Mouse (Mus musculus) hindbrain, embryonic 16.5 days (tissue): ENCODE data around the gene Armc9. TPM values are rescaled to one million over a fixed set of nuclear protein-coding genes. Genes with fewer than 3 reads are reported as not detected.

Experiments
- ATAC-seq: fragments of 200-750 bp; cut with Nextera tagmentation; 2 replicates; pipeline ENCODE4 v1.8.0; 2017; ENCODE audit warnings: moderate TSS enrichment, moderate library complexity
- H3K27ac ChIP-seq: fragments of 300-500 bp; sonication (generic); 2 replicates; pipeline ENCODE4 v1.5.1; 2014; ENCODE audit warnings: low read depth, mild to moderate bottlenecking, control low read depth, low read length, moderate library complexity
- H3K27me3 ChIP-seq: fragments of 300-500 bp; sonication (generic); replicated peaks from 2 replicates; pipeline ENCODE4 v1.6.1; 2014; ENCODE audit warnings: low read length; ENCODE audit not compliant: control insufficient read depth, insufficient read depth
- H3K36me3 ChIP-seq: fragments of 300-500 bp; sonication (generic); 2 replicates; pipeline ENCODE4 v1.6.1; 2014; ENCODE audit warnings: mild to moderate bottlenecking, low read length, moderate library complexity, mixed read lengths; ENCODE audit not compliant: control insufficient read depth, insufficient read depth
- H3K4me1 ChIP-seq: fragments of 300-500 bp; sonication (generic); 2 replicates; pipeline ENCODE4 v1.6.1; 2014; ENCODE audit warnings: low read depth, low read length; ENCODE audit not compliant: control insufficient read depth, insufficient read depth
- H3K4me2 ChIP-seq: fragments of 300-500 bp; sonication (generic); 2 replicates; pipeline ENCODE4 v1.6.1; 2014; ENCODE audit warnings: mild to moderate bottlenecking, low read length, control low read depth, moderate library complexity
- H3K4me3 ChIP-seq: fragments of 300-500 bp; sonication (generic); 2 replicates; pipeline ENCODE4 v1.5.1; 2014; ENCODE audit warnings: mild to moderate bottlenecking, low read length, control low read depth, moderate library complexity
- H3K9ac ChIP-seq: fragments of 300-500 bp; sonication (generic); 2 replicates; pipeline ENCODE4 v1.6.1; 2014; ENCODE audit warnings: low read depth, mild to moderate bottlenecking, control low read depth, low read length, moderate library complexity
- H3K9me3 ChIP-seq: fragments of 300-500 bp; sonication (generic); 2 replicates; pipeline ENCODE4 v1.6.1; 2014; ENCODE audit warnings: mild to moderate bottlenecking, low read length, moderate library complexity; ENCODE audit not compliant: control insufficient read depth
- WGBS: fragments of 180-500 bp; shearing (Covaris S2); extraction: QIAGEN DNeasy Blood & Tissue Kit; methylation state at CpG from one replicate; pipeline ENCODE4 v1.1.7; 2014; 5-methylcytosine and 5-hydroxymethylcytosine counted together
- polyA plus RNA-seq: library from polyadenylated mRNA; unstranded; fragments of >200 nt; fragmentation: Nextera tagmentation; extraction: Ambion mirVana; gene quantifications from 2 replicates; pipeline ENCODE4 v1.2.1, GENCODE M21; 2015

The Armc9 gene
- polyA plus RNA-seq: 34.5 and 36.9 TPM in 2 replicates

- no peaks in the 10 kb centered on the region for H3K36me3 ChIP-seq
- H3K4me1 ChIP-seq: peaks cover 12% of the 10 kb centered on the region
- H3K27ac ChIP-seq: peak within 1 kb of the TSS; percentile 76
- peak within 1 kb of the TSS; percentile 82 for H3K9ac ChIP-seq
- ATAC-seq: peak; percentile 100
- H3K27me3 ChIP-seq: no peaks in the 10 kb centered on the region
- no peaks in the 10 kb centered on the region for H3K9me3 ChIP-seq
- H3K4me3 ChIP-seq: peak within 1 kb of the TSS; percentile 80
- 5% methylated on average over 40 of the region's 40 CpGs for WGBS
- peak within 1 kb of the TSS; percentile 73 for H3K4me2 ChIP-seq
Measured at GRCm38 (mm10) chr1:86154133-86154823, at the start of gene Armc9. Armc9 (plus strand) TSS chr1:86154780.

- Histone ChIP-seq H3K9me3 (no peaks in the 10 kb centered on the region), H3K9ac (no peak overlapping the region), H3K4me3 (no peak overlapping the region), H3K36me3 (no peaks in the 10 kb centered on the region), H3K27me3 (no peaks in the 10 kb centered on the region), H3K27ac (no peak overlapping the region), H3K4me1 (no peaks in the 10 kb centered on the region), H3K4me2 (no peak overlapping the region)
- 92% methylated on average over 1 of the region's 1 CpGs for WGBS
- ATAC-seq: no peak
Measured at GRCm38 (mm10) chr1:86105054-86105453, 49.5 kb upstream of the Armc9 start.

GRCm38 (mm10) chr1:86111779-86112178 lies 42.8 kb upstream of the Armc9 start, which contains the start of gene Htr2b:
Htr2b (minus strand) TSS chr1:86111970.
- no peaks in the 10 kb centered on the region for H3K4me1 ChIP-seq
- no peak; the same call in 1 of the 2 replicates for ATAC-seq
- H3K4me2 ChIP-seq: no peak within 1 kb of the TSS
- H3K9ac ChIP-seq: no peak within 1 kb of the TSS
- H3K4me3 ChIP-seq: no peak within 1 kb of the TSS
- no peaks in the 10 kb centered on the region for H3K36me3 ChIP-seq
- H3K9me3 ChIP-seq: no peaks in the 10 kb centered on the region
- no peaks in the 10 kb centered on the region for H3K27me3 ChIP-seq
- WGBS: 55% methylated on average over 6 of the region's 6 CpGs
- H3K27ac ChIP-seq: no peak within 1 kb of the TSS

GRCm38 (mm10) chr1:86114141-86114540 lies 40.4 kb upstream of the Armc9 start:
- no peak overlapping the region for H3K27ac ChIP-seq
- H3K4me2 ChIP-seq: no peak overlapping the region
- no peak overlapping the region for H3K4me3 ChIP-seq
- no peaks in the 10 kb centered on the region for H3K4me1 ChIP-seq
- WGBS: 91% methylated on average over 3 of the region's 3 CpGs
- H3K9me3 ChIP-seq: no peaks in the 10 kb centered on the region
- no peaks in the 10 kb centered on the region for H3K27me3 ChIP-seq
- no peak for ATAC-seq
- peaks cover 15% of the 10 kb centered on the region for H3K36me3 ChIP-seq
- no peak overlapping the region for H3K9ac ChIP-seq

- WGBS: 94% methylated on average over 4 of the region's 4 CpGs
- Histone ChIP-seq H3K9me3 (no peaks in the 10 kb centered on the region), H3K27me3 (no peaks in the 10 kb centered on the region), H3K4me1 (no peaks in the 10 kb centered on the region), H3K4me3 (no peak overlapping the region), H3K4me2 (no peak overlapping the region), H3K9ac (no peak overlapping the region), H3K27ac (no peak overlapping the region), H3K36me3 (peaks cover 23% of the 10 kb centered on the region)
- no peak for ATAC-seq
Measured at GRCm38 (mm10) chr1:86119549-86119948, 35.0 kb upstream of the Armc9 start.

GRCm38 (mm10) chr1:86126036-86126435 lies 28.5 kb upstream of the Armc9 start:
- Histone ChIP-seq H3K9me3 (no peaks in the 10 kb centered on the region), H3K9ac (no peak overlapping the region), H3K4me3 (no peak overlapping the region), H3K4me2 (no peak overlapping the region), H3K4me1 (no peaks in the 10 kb centered on the region), H3K36me3 (peaks cover 31% of the 10 kb centered on the region), H3K27ac (no peak overlapping the region), H3K27me3 (no peaks in the 10 kb centered on the region)
- 93% methylated on average over 2 of the region's 2 CpGs for WGBS
- ATAC-seq: no peak

- H3K9me3 ChIP-seq: no peaks in the 10 kb centered on the region
- H3K36me3 ChIP-seq: peaks cover 42% of the 10 kb centered on the region
- H3K4me2 ChIP-seq: no peak within 1 kb of the TSS
- 98% methylated on average over 4 of the region's 4 CpGs for WGBS
- H3K27ac ChIP-seq: no peak within 1 kb of the TSS
- no peak within 1 kb of the TSS for H3K4me3 ChIP-seq
- ATAC-seq: no peak
- no peak within 1 kb of the TSS for H3K9ac ChIP-seq
- no peaks in the 10 kb centered on the region for H3K4me1 ChIP-seq
- no peaks in the 10 kb centered on the region for H3K27me3 ChIP-seq
Measured at GRCm38 (mm10) chr1:86133337-86133736, 21.2 kb upstream of the Armc9 start, which contains the start of gene Gm21972. Gm21972 (plus strand) TSS chr1:86133637.

- ATAC-seq: no peak
- Histone ChIP-seq H3K9me3 (no peaks in the 10 kb centered on the region), H3K4me1 (no peaks in the 10 kb centered on the region), H3K9ac (no peak overlapping the region), H3K36me3 (peaks cover 35% of the 10 kb centered on the region), H3K4me2 (no peak overlapping the region), H3K27me3 (no peaks in the 10 kb centered on the region), H3K27ac (no peak overlapping the region), H3K4me3 (no peak overlapping the region)
- 81% methylated on average over 6 of the region's 6 CpGs for WGBS
Measured at GRCm38 (mm10) chr1:86135315-86135714, 19.3 kb upstream of the Armc9 start.

GRCm38 (mm10) chr1:86141081-86141480 lies 13.5 kb upstream of the Armc9 start:
- H3K9ac ChIP-seq: no peak overlapping the region
- H3K27me3 ChIP-seq: no peaks in the 10 kb centered on the region
- H3K9me3 ChIP-seq: no peaks in the 10 kb centered on the region
- H3K4me1 ChIP-seq: no peaks in the 10 kb centered on the region
- H3K4me2 ChIP-seq: no peak overlapping the region
- WGBS: 92% methylated on average over 3 of the region's 3 CpGs
- no peak for ATAC-seq
- H3K4me3 ChIP-seq: no peak overlapping the region
- no peak overlapping the region for H3K27ac ChIP-seq
- peaks cover 20% of the 10 kb centered on the region for H3K36me3 ChIP-seq
